Mouse (Mus musculus) limb, embryonic 14.5 days (tissue): ENCODE measurements around the gene Wnt7b. TPM values are rescaled to one million over a fixed set of nuclear protein-coding genes. Genes with fewer than 3 reads are reported as not detected.

ENCODE experiments used
- ATAC-seq: fragments of 200-750 bp; cut with Nextera tagmentation; 2 replicates; pipeline ENCODE4 v1.8.0; 2017; ENCODE audit warnings: low read depth, moderate number of reproducible peaks, moderate TSS enrichment; ENCODE audit not compliant: low FRiP score
- DNase-seq: peaks from one replicate; pipeline ENCODE4 v3.0.0-alpha.2; 2015; ENCODE audit warnings: low spot score
- H3K27ac ChIP-seq: fragments of 300-500 bp; sonication (generic); replicated peaks from 2 replicates; pipeline ENCODE4 v1.5.1; 2014; ENCODE audit warnings: low read depth, mild to moderate bottlenecking, low read length, moderate library complexity, mixed read lengths
- H3K27me3 ChIP-seq: fragments of 300-500 bp; sonication (generic); 2 replicates; pipeline ENCODE4 v1.6.1; 2014; ENCODE audit warnings: low read length, mixed read lengths; ENCODE audit not compliant: control insufficient read depth, insufficient read depth
- H3K36me3 ChIP-seq: fragments of 300-500 bp; sonication (generic); 2 replicates; pipeline ENCODE4 v1.6.1; 2014; ENCODE audit warnings: mild to moderate bottlenecking, low read length, moderate library complexity, mixed read lengths; ENCODE audit not compliant: control insufficient read depth, insufficient read depth
- H3K4me1 ChIP-seq: fragments of 300-500 bp; sonication (generic); 2 replicates; pipeline ENCODE4 v1.6.1; 2014; ENCODE audit warnings: antibody characterized with exemption, low read length, mixed read lengths; ENCODE audit not compliant: control insufficient read depth, insufficient read depth
- H3K4me2 ChIP-seq: fragments of 300-500 bp; sonication (generic); replicated peaks from 2 replicates; pipeline ENCODE4 v1.6.1; 2014; ENCODE audit warnings: low read depth, mild to moderate bottlenecking, low read length, moderate library complexity; ENCODE audit not compliant: severe bottlenecking
- H3K4me3 ChIP-seq: fragments of 300-500 bp; sonication (generic); replicated peaks from 2 replicates; pipeline ENCODE4 v1.5.1; 2014; ENCODE audit warnings: low read length
- H3K9ac ChIP-seq: fragments of 300-500 bp; sonication (generic); 2 replicates; pipeline ENCODE4 v1.6.1; 2014; ENCODE audit warnings: mild to moderate bottlenecking, low read depth, low read length, moderate library complexity; ENCODE audit not compliant: severe bottlenecking
- H3K9me3 ChIP-seq: fragments of 300-500 bp; sonication (generic); 2 replicates; pipeline ENCODE4 v1.6.1; 2016; ENCODE audit warnings: low read length; ENCODE audit not compliant: control insufficient read depth
- POLR2A ChIP-seq: fragments of 200-500 bp; IDR thresholded peaks from 2 replicates; pipeline ENCODE4 v1.8.0; 2012; ENCODE audit warnings: inconsistent platforms, mild to moderate bottlenecking, moderate library complexity, borderline replicate concordance; ENCODE audit not compliant: insufficient read depth, insufficient read length; ENCODE audit errors: extremely low read depth
- WGBS: fragments of 180-500 bp; shearing (Covaris S2); extraction: QIAGEN DNeasy Blood & Tissue Kit; methylation state at CpG from one replicate; pipeline ENCODE4 v1.1.7; 2014; 5-methylcytosine and 5-hydroxymethylcytosine counted together
- polyA plus RNA-seq, 2 experiments: library from polyadenylated mRNA; depleted of rRNA in 1 of 2; stranded (reverse) in 1 of 2; unstranded in 1 of 2; fragments of >200 nt; fragmentation: Nextera tagmentation in 1 of 2; extraction: Ambion mirVana in 1 of 2; gene quantifications; 2 replicates each; pipeline versions ENCODE4 v1.2.1 to v1.2.3; 2012 to 2014

Gene Wnt7b
- polyA plus RNA-seq, 2 experiments = 22.4 to 40.0 TPM

- no peak overlapping the region for H3K4me2 ChIP-seq
- DNase-seq (no peak), ATAC-seq (no peak)
- H3K27me3 ChIP-seq = no peaks in the 10 kb centered on the region
- H3K4me1 ChIP-seq = no peaks in the 10 kb centered on the region
- WGBS = 59% methylated on average over 10 of the region's 10 CpGs
- H3K36me3 ChIP-seq = no peaks in the 10 kb centered on the region
- no peaks in the 10 kb centered on the region for H3K9me3 ChIP-seq
- no peak overlapping the region for H3K4me3 ChIP-seq
- H3K9ac ChIP-seq = no peak overlapping the region
- no peak for TF ChIP-seq POLR2A
- H3K27ac ChIP-seq = no peak overlapping the region
Measured at GRCm38 (mm10) chr15:85497981-85498475, 84.2 kb downstream of the Wnt7b start.

GRCm38 (mm10) chr15:85497548-85497947 lies 84.7 kb downstream of the Wnt7b start:
- no peak overlapping the region for H3K9ac ChIP-seq
- H3K4me3 ChIP-seq = no peak overlapping the region
- no peak for TF ChIP-seq POLR2A
- DNase-seq (no peak), ATAC-seq (no peak)
- 90% methylated on average over 4 of the region's 4 CpGs for WGBS
- H3K27ac ChIP-seq = no peak overlapping the region
- H3K27me3 ChIP-seq = no peaks in the 10 kb centered on the region
- no peaks in the 10 kb centered on the region for H3K9me3 ChIP-seq
- no peaks in the 10 kb centered on the region for H3K4me1 ChIP-seq
- H3K4me2 ChIP-seq = no peak overlapping the region
- no peaks in the 10 kb centered on the region for H3K36me3 ChIP-seq

GRCm38 (mm10) chr15:85494163-85494621 lies 88.1 kb downstream of the Wnt7b start:
- Histone ChIP-seq H3K9ac (no peak overlapping the region), H3K4me1 (no peaks in the 10 kb centered on the region), H3K36me3 (no peaks in the 10 kb centered on the region), H3K27me3 (no peaks in the 10 kb centered on the region), H3K4me2 (no peak overlapping the region), H3K9me3 (no peaks in the 10 kb centered on the region), H3K4me3 (no peak overlapping the region), H3K27ac (no peak overlapping the region)
- ATAC-seq = no peak
- no peak for TF ChIP-seq POLR2A
- DNase-seq = no peak
- 8% methylated on average over 11 of the region's 11 CpGs for whole genome bisulfite sequencing

GRCm38 (mm10) chr15:85489751-85490150 lies 92.5 kb downstream of the Wnt7b start:
- Histone ChIP-seq H3K4me3 (no peak overlapping the region), H3K4me2 (no peak overlapping the region), H3K9ac (no peak overlapping the region), H3K36me3 (no peaks in the 10 kb centered on the region), H3K27ac (no peak overlapping the region), H3K27me3 (no peaks in the 10 kb centered on the region), H3K4me1 (no peaks in the 10 kb centered on the region), H3K9me3 (no peaks in the 10 kb centered on the region)
- TF ChIP-seq POLR2A = no peak
- DNase-seq (no peak), ATAC-seq (no peak)
- WGBS = 74% methylated on average over 7 of the region's 7 CpGs

- no peaks in the 10 kb centered on the region for H3K27me3 ChIP-seq
- ATAC-seq (no peak), DNase-seq (no peak)
- no peaks in the 10 kb centered on the region for H3K4me1 ChIP-seq
- WGBS = 75% methylated on average over 10 of the region's 10 CpGs
- H3K4me3 ChIP-seq = no peak overlapping the region
- no peak overlapping the region for H3K27ac ChIP-seq
- H3K9ac ChIP-seq = no peak overlapping the region
- TF ChIP-seq POLR2A = no peak
- H3K9me3 ChIP-seq = no peaks in the 10 kb centered on the region
- no peaks in the 10 kb centered on the region for H3K36me3 ChIP-seq
- no peak overlapping the region for H3K4me2 ChIP-seq
Measured at GRCm38 (mm10) chr15:85488900-85489299, 93.4 kb downstream of the Wnt7b start.

Other genes with a start within 250 kb of the Wnt7b start
- gene Atxn10, start 246.2 kb downstream of the Wnt7b start, polyA plus RNA-seq (2012; rRNA removed) = 166 and 187 TPM in 2 replicates
- gene Atxn10, start 246.2 kb downstream of the Wnt7b start, polyA plus RNA-seq (2014; fragmentation: Nextera tagmentation; extraction: Ambion mirVana) = 300 and 330 TPM in 2 replicates
- gene 7530416G11Rik, start 79.2 kb downstream of the Wnt7b start, polyA plus RNA-seq (2012; rRNA removed) = not detected in 2 replicates
- gene 7530416G11Rik, start 79.2 kb downstream of the Wnt7b start, polyA plus RNA-seq (2014; fragmentation: Nextera tagmentation; extraction: Ambion mirVana) = not detected in 2 replicates
- gene Ppara, start 152.5 kb upstream of the Wnt7b start, polyA plus RNA-seq (2012; rRNA removed) = 0.36 and 0.84 TPM in 2 replicates
- gene Ppara, start 152.5 kb upstream of the Wnt7b start, polyA plus RNA-seq (2014; fragmentation: Nextera tagmentation; extraction: Ambion mirVana) = 2.2 and 2.8 TPM in 2 replicates
- gene Cdpf1, start 229.2 kb upstream of the Wnt7b start, polyA plus RNA-seq (2012; rRNA removed) = 25.0 and 36.2 TPM in 2 replicates
- 28.4 and 32.5 TPM in 2 replicates for gene Cdpf1, start 229.2 kb upstream of the Wnt7b start, polyA plus RNA-seq (2014; fragmentation: Nextera tagmentation; extraction: Ambion mirVana)
- 0.38 and 0.42 TPM in 2 replicates for gene Pkdrej, start 239.3 kb upstream of the Wnt7b start, polyA plus RNA-seq (2012; rRNA removed)
- 0.25 and 0.36 TPM in 2 replicates for gene Pkdrej, start 239.3 kb upstream of the Wnt7b start, polyA plus RNA-seq (2014; fragmentation: Nextera tagmentation; extraction: Ambion mirVana)
- 5.0 and 5.9 TPM in 2 replicates for gene Ttc38, start 249.8 kb upstream of the Wnt7b start, polyA plus RNA-seq (2012; rRNA removed)
- 6.9 and 7.6 TPM in 2 replicates for gene Ttc38, start 249.8 kb upstream of the Wnt7b start, polyA plus RNA-seq (2014; fragmentation: Nextera tagmentation; extraction: Ambion mirVana)